Mouse (Mus musculus) cerebellum, adult 8-10 months (tissue): ENCODE data around the gene Ppa2.

Source experiments
- DNase-seq: peaks from one replicate; pipeline ENCODE4 v3.0.0; 2022

Gene Ppa2

GRCm38 (mm10) chr3:133403849-133404248, 93.9 kb downstream of the Ppa2 start:
- DNase-seq, result no peak

- no peak for DNase-seq
These were observed 95.7 kb downstream of the Ppa2 start for GRCm38 (mm10) chr3:133405636-133406035.

- no peak for DNase-seq
These were observed 96.3 kb downstream of the Ppa2 start for GRCm38 (mm10) chr3:133406248-133406647.

- no peak for DNase-seq
These were observed 101.3 kb downstream of the Ppa2 start for GRCm38 (mm10) chr3:133411123-133411675.

- no peak for DNase-seq
These were observed 101.9 kb downstream of the Ppa2 start for GRCm38 (mm10) chr3:133411768-133412167.

- no peak for DNase-seq
These were observed 104.8 kb downstream of the Ppa2 start for GRCm38 (mm10) chr3:133414747-133415146.

- DNase-seq, result no peak
These were observed 113.2 kb downstream of the Ppa2 start for GRCm38 (mm10) chr3:133423073-133423472.
